Mouse (Mus musculus) embryonic facial prominence, embryonic 12.5 days (tissue): Measurements from ENCODE around the gene B4galnt2. TPM values are rescaled to one million over a fixed set of nuclear protein-coding genes. Genes with fewer than 3 reads are reported as not detected.
"Not testable (repeated sequence)": the region's sequence is repeated elsewhere in the genome, so short reads cannot be mapped to it uniquely, and the experiment has no call there.

Source experiments
- ATAC-seq: fragments of 200-750 bp; cut with Nextera tagmentation; 2 replicates; pipeline ENCODE4 v1.8.0; 2017; ENCODE audit not compliant: insufficient number of reproducible peaks, insufficient read depth, low FRiP score, low TSS enrichment
- H3K27ac ChIP-seq: fragments of 300-500 bp; sonication (generic); 2 replicates; pipeline ENCODE4 v1.5.1; 2016; ENCODE audit warnings: mild to moderate bottlenecking
- H3K27me3 ChIP-seq: fragments of 300-500 bp; sonication (generic); 2 replicates; pipeline ENCODE4 v1.6.1; 2016; ENCODE audit warnings: mild to moderate bottlenecking, moderate library complexity
- H3K36me3 ChIP-seq: fragments of 300-500 bp; sonication (generic); 2 replicates; pipeline ENCODE4 v1.6.1; 2016; ENCODE audit warnings: mild to moderate bottlenecking
- H3K4me1 ChIP-seq: fragments of 300-500 bp; sonication (generic); 2 replicates; pipeline ENCODE4 v1.6.1; 2016
- H3K4me2 ChIP-seq: fragments of 300-500 bp; sonication (generic); replicated peaks from 2 replicates; pipeline ENCODE4 v1.6.1; 2016; ENCODE audit warnings: mild to moderate bottlenecking, moderate library complexity
- H3K4me3 ChIP-seq: fragments of 300-500 bp; sonication (generic); 2 replicates; pipeline ENCODE4 v1.5.1; 2016; ENCODE audit warnings: mild to moderate bottlenecking
- H3K9ac ChIP-seq: fragments of 300-500 bp; sonication (generic); 2 replicates; pipeline ENCODE4 v1.6.1; 2016; ENCODE audit warnings: mild to moderate bottlenecking, moderate library complexity
- H3K9me3 ChIP-seq: fragments of 300-500 bp; sonication (generic); 2 replicates; pipeline ENCODE4 v1.6.1; 2016; ENCODE audit warnings: mild to moderate bottlenecking, moderate library complexity
- WGBS: fragments of 180-500 bp; shearing (Covaris S2); methylation state at CpG from one replicate; pipeline ENCODE4 v1.1.7; 2016; 5-methylcytosine and 5-hydroxymethylcytosine counted together
- polyA plus RNA-seq: library from polyadenylated mRNA; unstranded; fragments of >200 nt; fragmentation: Nextera tagmentation; extraction: Ambion mirVana; gene quantifications from 2 replicates; pipeline ENCODE4 v1.2.1, GENCODE M21; 2016

Gene B4galnt2
- polyA plus RNA-seq, 1 experiment from 2014 or later: not detected

GRCm38 (mm10) chr11:95924215-95924614, 9.5 kb upstream of the B4galnt2 start:
- Histone ChIP-seq H3K9me3 (peaks cover 10% of the 10 kb centered on the region), H3K27ac (no peak overlapping the region), H3K4me1 (no peaks in the 10 kb centered on the region), H3K9ac (no peak overlapping the region), H3K27me3 (peaks cover 30% of the 10 kb centered on the region), H3K4me2 (no peak overlapping the region), H3K4me3 (no peak overlapping the region), H3K36me3 (no peaks in the 10 kb centered on the region)
- no peak for ATAC-seq
- 17% methylated on average over 2 of the region's 2 CpGs for WGBS

- H3K4me1 ChIP-seq, ATAC-seq, H3K36me3 ChIP-seq, H3K9ac ChIP-seq, H3K9me3 ChIP-seq, H3K27ac ChIP-seq, H3K4me3 ChIP-seq, H3K4me2 ChIP-seq: not testable (repeated sequence)
- 2% methylated on average over 4 of the region's 6 CpGs for WGBS
- H3K27me3 ChIP-seq: peaks cover 35% of the 10 kb centered on the region
These were observed 8.8 kb upstream of the B4galnt2 start for GRCm38 (mm10) chr11:95923477-95923876.

DNA sequence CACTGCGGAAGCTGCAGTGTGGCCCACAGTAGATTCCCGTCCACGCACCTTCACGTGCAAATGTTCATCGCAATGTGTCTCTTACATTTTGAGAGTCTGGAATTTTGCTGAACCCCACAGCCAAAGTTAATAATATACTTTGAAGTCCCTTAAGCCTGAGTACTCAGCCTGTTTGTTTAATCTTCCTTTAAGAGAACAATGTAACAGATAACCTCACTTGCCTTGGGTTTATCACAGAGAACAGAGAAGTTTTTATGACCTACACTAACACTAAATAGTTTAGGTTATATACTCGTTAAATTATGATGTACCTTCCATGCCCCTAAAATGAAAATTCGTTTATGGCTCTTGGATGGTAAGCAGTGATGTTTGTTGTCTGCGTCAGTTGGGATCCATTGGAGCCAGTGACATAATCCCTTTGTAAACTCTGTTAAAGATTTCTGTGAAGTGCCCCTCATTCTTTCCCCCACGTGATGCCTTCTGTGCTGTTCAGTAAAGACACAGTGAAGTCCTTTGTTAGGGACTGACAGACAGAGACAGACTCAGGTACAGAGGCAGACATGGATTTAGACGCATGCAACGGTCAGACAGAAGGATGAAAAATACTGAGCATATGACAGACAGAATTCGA, 7.4 kb upstream of the B4galnt2 start:
- H3K4me2 ChIP-seq: no peak overlapping the region
- H3K9me3 ChIP-seq: peaks cover under 1% of the 10 kb centered on the region; the same call in 1 of the 2 replicates
- H3K36me3 ChIP-seq: no peaks in the 10 kb centered on the region
- H3K27me3 ChIP-seq: peaks cover 44% of the 10 kb centered on the region
- H3K27ac ChIP-seq: no peak overlapping the region
- WGBS: 64% methylated on average over 12 of the region's 12 CpGs
- H3K4me1 ChIP-seq: no peaks in the 10 kb centered on the region
- no peak overlapping the region for H3K4me3 ChIP-seq
- no peak overlapping the region for H3K9ac ChIP-seq
- ATAC-seq: no peak

- H3K4me1 ChIP-seq: peaks cover 10% of the 10 kb centered on the region
- H3K27me3 ChIP-seq: peaks cover 82% of the 10 kb centered on the region
- no peak overlapping the region for H3K9ac ChIP-seq
- H3K4me2 ChIP-seq: no peak overlapping the region
- ATAC-seq: no peak
- no peak overlapping the region for H3K4me3 ChIP-seq
- no peaks in the 10 kb centered on the region for H3K9me3 ChIP-seq
- 4% methylated on average over 5 of the region's 5 CpGs for WGBS
- no peak overlapping the region for H3K27ac ChIP-seq
- no peaks in the 10 kb centered on the region for H3K36me3 ChIP-seq
These were observed 1.7 kb upstream of the B4galnt2 start for GRCm38 (mm10) chr11:95916426-95916825.

- ATAC-seq: no peak
- Histone ChIP-seq H3K27me3 (peaks cover 76% of the 10 kb centered on the region), H3K9ac (no peak overlapping the region), H3K36me3 (no peaks in the 10 kb centered on the region), H3K4me3 (peak overlapping the region; percentile 16), H3K9me3 (no peaks in the 10 kb centered on the region), H3K27ac (no peak overlapping the region), H3K4me2 (peak overlapping the region; percentile 34), H3K4me1 (peaks cover 10% of the 10 kb centered on the region)
- 1% methylated on average over 28 of the region's 28 CpGs for WGBS
These were observed 467 bp upstream of the B4galnt2 start for GRCm38 (mm10) chr11:95915006-95915710.

- Histone ChIP-seq H3K9me3 (no peaks in the 10 kb centered on the region), H3K4me3 (peak overlapping the region; percentile 16), H3K4me1 (peaks cover 10% of the 10 kb centered on the region), H3K9ac (no peak overlapping the region), H3K27ac (no peak overlapping the region), H3K36me3 (no peaks in the 10 kb centered on the region), H3K4me2 (peak overlapping the region; percentile 30), H3K27me3 (peaks cover 75% of the 10 kb centered on the region)
- no peak for ATAC-seq
- 2% methylated on average over 14 of the region's 14 CpGs for WGBS
These were observed 628 bp downstream of the B4galnt2 start for GRCm38 (mm10) chr11:95913959-95914566.

- ATAC-seq: no peak
- Histone ChIP-seq H3K27me3 (peaks cover 57% of the 10 kb centered on the region), H3K4me2 (no peak overlapping the region), H3K9ac (no peak overlapping the region), H3K36me3 (no peaks in the 10 kb centered on the region), H3K4me3 (no peak overlapping the region), H3K27ac (no peak overlapping the region), H3K4me1 (peaks cover 10% of the 10 kb centered on the region), H3K9me3 (no peaks in the 10 kb centered on the region)
- 11% methylated on average over 6 of the region's 7 CpGs for WGBS
These were observed 3.1 kb downstream of the B4galnt2 start for GRCm38 (mm10) chr11:95911579-95911978.

- peaks cover 24% of the 10 kb centered on the region for H3K27me3 ChIP-seq
- H3K9me3 ChIP-seq: no peaks in the 10 kb centered on the region
- H3K27ac ChIP-seq: no peak overlapping the region
- no peaks in the 10 kb centered on the region for H3K4me1 ChIP-seq
- no peak overlapping the region for H3K4me2 ChIP-seq
- H3K9ac ChIP-seq: no peak overlapping the region
- no peaks in the 10 kb centered on the region for H3K36me3 ChIP-seq
- ATAC-seq: no peak
- H3K4me3 ChIP-seq: no peak overlapping the region
- 87% methylated on average over 5 of the region's 5 CpGs for WGBS
These were observed 6.7 kb downstream of the B4galnt2 start for GRCm38 (mm10) chr11:95907805-95908524.

DNA sequence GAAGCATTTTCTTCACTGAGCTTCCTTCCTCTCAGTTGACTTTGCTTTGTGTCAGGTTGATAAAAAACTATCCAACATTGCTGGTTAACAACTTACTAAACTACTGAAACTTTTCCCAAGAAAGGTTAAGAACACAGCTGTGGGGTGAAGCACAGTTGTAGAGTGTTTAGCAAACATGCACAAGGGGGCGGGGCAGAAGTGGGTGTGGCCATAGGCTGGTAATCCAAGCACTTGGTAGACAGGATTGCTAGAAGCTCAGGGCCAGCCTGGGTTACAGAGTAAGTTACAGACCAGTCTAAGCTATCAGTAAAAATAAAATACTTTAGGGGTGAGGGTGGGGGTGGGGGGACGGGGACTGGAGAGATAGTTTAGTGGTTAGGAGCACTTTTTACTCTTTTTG, 10.4 kb downstream of the B4galnt2 start:
- WGBS: 66% methylated on average over 2 of the region's 2 CpGs
- Histone ChIP-seq H3K9me3 (no peaks in the 10 kb centered on the region), H3K4me2 (no peak overlapping the region), H3K27me3 (no peaks in the 10 kb centered on the region), H3K4me3 (no peak overlapping the region), H3K36me3 (no peaks in the 10 kb centered on the region), H3K27ac (no peak overlapping the region), H3K9ac (no peak overlapping the region), H3K4me1 (no peaks in the 10 kb centered on the region)
- no peak for ATAC-seq

- ATAC-seq: no peak
- no peaks in the 10 kb centered on the region for H3K4me1 ChIP-seq
- H3K9me3 ChIP-seq: no peaks in the 10 kb centered on the region
- no peak overlapping the region for H3K9ac ChIP-seq
- H3K4me2 ChIP-seq: no peak overlapping the region
- no peak overlapping the region for H3K27ac ChIP-seq
- H3K4me3 ChIP-seq: no peak overlapping the region
- no peaks in the 10 kb centered on the region for H3K36me3 ChIP-seq
- WGBS: 80% methylated on average over 14 of the region's 14 CpGs
- H3K27me3 ChIP-seq: no peaks in the 10 kb centered on the region
These were observed 18.1 kb downstream of the B4galnt2 start for GRCm38 (mm10) chr11:95896446-95897179.

GRCm38 (mm10) chr11:95890462-95891051, 24.1 kb downstream of the B4galnt2 start:
- Histone ChIP-seq H3K4me2 (no peak overlapping the region), H3K4me1 (no peaks in the 10 kb centered on the region), H3K9ac (no peak overlapping the region), H3K27me3 (no peaks in the 10 kb centered on the region), H3K36me3 (no peaks in the 10 kb centered on the region), H3K9me3 (no peaks in the 10 kb centered on the region), H3K4me3 (no peak overlapping the region), H3K27ac (no peak overlapping the region)
- WGBS: 58% methylated on average over 2 of the region's 2 CpGs
- ATAC-seq: no peak
